Mouse (Mus musculus): Measurements from ENCODE around the gene Olfr1076.
"Not testable (repeated sequence)": the region's sequence is repeated elsewhere in the genome, so short reads cannot be mapped to it uniquely, and the experiment has no call there.

The Olfr1076 gene

DNA sequence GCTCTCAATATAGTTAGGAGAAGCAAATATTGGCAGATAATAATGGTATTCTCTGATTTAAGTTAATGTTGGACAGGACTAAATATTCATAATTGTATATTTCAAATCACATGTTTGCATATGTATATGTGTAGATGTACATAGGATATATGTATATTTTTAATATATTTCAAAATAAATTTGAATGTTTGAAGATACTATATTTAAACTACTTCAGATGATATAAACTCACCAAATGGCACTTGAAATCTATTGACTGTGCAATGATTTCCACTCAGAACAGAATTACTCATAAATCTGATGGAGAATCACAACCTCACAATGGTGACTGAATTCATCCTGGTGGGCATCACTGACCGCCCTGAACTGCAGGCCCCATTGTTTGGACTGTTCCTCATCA, at the start of gene Olfr1076:
TSS of gene Olfr1076 (plus strand) at position 301 of the 400 bp plus-strand sequence.
- no peak for DNase-seq (ENCODE audit: low read depth)

DNA sequence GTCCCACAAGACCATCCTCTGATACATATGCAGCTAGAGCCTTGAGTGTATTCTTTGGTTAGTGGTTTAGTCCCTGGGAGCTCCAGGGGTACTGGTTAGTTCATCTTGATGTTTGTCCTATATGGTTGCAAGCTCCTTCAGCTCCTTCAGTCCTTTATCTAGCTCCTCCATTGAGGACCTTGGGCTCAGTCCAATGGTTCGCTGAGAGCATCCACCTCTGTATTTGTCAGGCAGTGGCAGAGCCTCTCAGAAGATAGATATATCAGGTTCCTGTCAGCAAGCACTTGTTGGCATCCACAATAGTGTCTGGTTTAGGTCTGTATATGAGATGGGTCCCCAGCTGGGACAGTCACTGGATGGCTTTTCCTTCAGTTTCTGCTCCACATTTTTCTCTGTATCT, 47.8 kb upstream of the Olfr1076 start:
- DNase-seq (ENCODE audit: low read depth), result no peak

- DNase-seq (ENCODE audit: low read depth), result no peak
Observed at GRCm38 (mm10) chr2:86464442-86465109, 43.7 kb upstream of the Olfr1076 start.

- DNase-seq (ENCODE audit: low read depth), result no peak
Observed at GRCm38 (mm10) chr2:86487286-86487685, 21.0 kb upstream of the Olfr1076 start, which contains the start of gene Olfr228. TSS of gene Olfr228 (minus strand) at chr2:86487386.

- DNase-seq (ENCODE audit: low read depth), result no peak
Observed at GRCm38 (mm10) chr2:86530991-86531390, 22.7 kb downstream of the Olfr1076 start.

GRCm38 (mm10) chr2:86542380-86542779, 34.1 kb downstream of the Olfr1076 start, which contains the start of gene Olfr1079:
TSS of gene Olfr1079 (minus strand) at chr2:86542480.
- DNase-seq (ENCODE audit: low read depth), result no peak

DNA sequence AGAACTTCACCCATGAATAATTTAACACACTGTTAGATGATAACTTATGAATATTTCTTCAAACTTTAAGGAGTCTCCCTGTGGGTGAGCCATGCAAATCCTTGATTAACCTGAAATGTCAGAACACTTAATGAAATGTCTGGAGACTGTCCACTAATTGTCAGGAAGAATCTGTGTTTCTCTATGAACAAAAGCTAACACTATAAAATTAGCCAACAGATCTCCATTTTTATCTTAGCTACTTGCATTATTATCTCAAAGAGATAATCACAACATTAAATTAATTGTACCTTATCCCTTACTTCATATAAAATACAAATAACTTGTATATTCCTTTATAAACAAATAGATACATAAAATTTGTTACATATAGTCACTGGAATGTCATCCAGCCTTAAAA, 49.9 kb downstream of the Olfr1076 start, which contains the start of gene Olfr1080:
TSS of gene Olfr1080 (minus strand) at position 101 of the 400 bp plus-strand sequence.
- DNase-seq (ENCODE audit: low read depth), result not testable (repeated sequence)

Data from c-Kit-positive CD71-negative TER-119-negative erythroid progenitor cells, embryonic 14.5 days (primary cell).